Mouse (Mus musculus) liver, adult 10 weeks (tissue): Measurements from ENCODE around the gene Vmn1r104. TPM values are rescaled to one million over a fixed set of nuclear protein-coding genes. Genes with fewer than 3 reads are reported as not detected.

Source experiments
- polyA plus RNA-seq: library from polyadenylated mRNA; stranded (reverse); fragments of 350-450 nt; fragmentation: Illumina TruSeq; extraction: RNeasy Lipid Tissue Mini Kit (QIAGEN cat#74804); gene quantifications from one replicate; pipeline ENCODE4 v1.2.3, GENCODE M21; 2014; ENCODE audit warnings: low read depth, low replicate concordance

Gene Vmn1r104
- polyA plus RNA-seq: not detected

GRCm38 (mm10) chr7:20533537-20533936, at the start of gene Vmn1r104:
Vmn1r104 (plus strand) TSS chr7:20533837.

DNA sequence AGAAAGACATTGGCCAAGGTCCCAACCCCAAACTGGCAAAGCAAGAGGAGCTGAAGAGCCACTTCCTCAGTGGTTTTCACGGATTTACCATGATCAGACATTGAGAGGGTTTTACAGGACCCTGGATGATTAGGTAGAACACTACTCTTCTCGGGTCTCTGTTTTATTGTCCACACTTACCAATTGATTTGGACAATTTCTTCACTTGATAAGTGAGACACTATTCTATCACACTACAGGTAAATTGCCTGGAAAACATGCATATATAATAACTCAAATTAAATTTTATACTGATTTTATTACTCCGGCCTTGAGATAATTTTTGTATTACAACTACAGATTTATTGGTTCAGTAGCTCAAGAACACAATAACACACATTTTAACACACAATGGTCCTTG, 23.2 kb upstream of the Vmn1r104 start, which contains the start of gene Vmn1r103:
Vmn1r103 (minus strand) TSS at position 101 of the 400 bp plus-strand sequence.

GRCm38 (mm10) chr7:20545657-20546056, 12.0 kb downstream of the Vmn1r104 start, which contains the start of gene Gm5726:
Gm5726 (minus strand) TSS chr7:20545757.

DNA sequence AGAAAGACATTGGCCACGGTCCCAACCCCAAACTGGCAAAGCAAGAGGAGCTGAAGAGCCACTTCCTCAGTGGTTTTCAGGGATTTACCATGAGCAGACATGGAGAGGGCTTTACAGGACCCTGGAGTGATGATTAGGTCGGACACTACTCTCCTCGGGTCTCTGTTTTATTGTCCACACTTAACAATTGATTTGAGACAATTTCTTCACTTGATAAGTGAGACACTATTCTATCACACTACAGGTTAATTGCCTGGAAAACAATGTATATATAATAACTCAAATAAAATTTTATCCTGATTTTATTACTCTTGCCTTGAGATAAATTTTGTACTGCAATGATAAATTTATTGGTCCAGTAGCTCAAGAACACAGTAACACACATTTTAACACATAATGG, 42.5 kb downstream of the Vmn1r104 start, which contains the start of gene Gm4141:
Gm4141 (minus strand) TSS at position 101 of the 400 bp plus-strand sequence.

Other genes with a start within 250 kb of the Vmn1r104 start
- gene Gm4133, start 199.8 kb upstream of the Vmn1r104 start, polyA plus RNA-seq: not detected
- gene Gm5728, start 158.4 kb upstream of the Vmn1r104 start, polyA plus RNA-seq: not detected
- gene Vmn1r100, start 115.9 kb upstream of the Vmn1r104 start, polyA plus RNA-seq: not detected
- not detected for gene Vmn1r101, start 91.2 kb upstream of the Vmn1r104 start, polyA plus RNA-seq
- not detected for gene Gm10670, start 58.9 kb upstream of the Vmn1r104 start, polyA plus RNA-seq
- not detected for gene Vmn1r103, start 23.3 kb upstream of the Vmn1r104 start, polyA plus RNA-seq
- gene Gm5726, start 11.9 kb downstream of the Vmn1r104 start, polyA plus RNA-seq: not detected
- gene Gm4141, start 42.4 kb downstream of the Vmn1r104 start, polyA plus RNA-seq: not detected
- not detected for gene Gm4513, start 65.2 kb downstream of the Vmn1r104 start, polyA plus RNA-seq
- gene Vmn1r107, start 135.1 kb downstream of the Vmn1r104 start, polyA plus RNA-seq: not detected
- not detected for gene Vmn1r111, start 169.4 kb downstream of the Vmn1r104 start, polyA plus RNA-seq
- gene Gm10668, start 196.8 kb downstream of the Vmn1r104 start, polyA plus RNA-seq: not detected
- not detected for gene Vmn1r112, start 237.3 kb downstream of the Vmn1r104 start, polyA plus RNA-seq